8 mouse cellular contexts compared by ENCODE assay signal in the genomic region with DNA sequence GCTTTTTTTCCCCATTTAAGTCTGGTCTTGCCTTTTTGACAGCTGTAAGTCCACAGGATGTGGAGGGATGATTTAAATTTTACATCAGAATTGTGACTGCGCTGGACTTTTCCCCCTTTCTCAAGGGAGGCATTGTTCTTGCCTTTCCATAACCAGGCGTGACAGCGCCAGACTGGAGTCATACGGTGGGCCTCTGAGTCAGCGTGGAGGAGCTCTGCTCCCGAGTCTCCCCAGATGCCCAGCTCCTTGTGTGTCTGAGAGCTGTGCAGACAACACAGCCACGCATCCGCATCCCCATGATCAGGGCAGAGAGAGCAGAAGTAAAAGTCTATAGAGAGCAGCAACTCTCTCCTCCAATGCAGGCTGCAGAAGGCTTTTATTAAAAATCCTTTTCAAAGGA.
DNase-seq lines count a peak whose midpoint lies in the region; ATAC-seq lines count a peak whose summit lies in the region.

No protein-coding gene starts in this region.

- peaks cover 33% of the 10 kb centered on the region for H3K4me1 ChIP-seq in embryonic facial prominence, embryonic 12.5 days
- peaks cover 32% of the 10 kb centered on the region for H3K4me1 ChIP-seq in midbrain, embryonic 11.5 days (ENCODE audit: control insufficient read depth, insufficient read depth, low read length)

- peak overlapping the region; percentile 12; the same call in 1 of the 2 replicates for H3K9ac ChIP-seq in embryonic facial prominence, embryonic 12.5 days
- peak overlapping the region; percentile 33; the same call in 1 of the 2 replicates for H3K9ac ChIP-seq in midbrain, embryonic 11.5 days (ENCODE audit: low read length)

- H3K9me3 ChIP-seq in embryonic facial prominence, embryonic 12.5 days: no peaks in the 10 kb centered on the region
- H3K9me3 ChIP-seq in midbrain, embryonic 11.5 days (ENCODE audit: control insufficient read depth, low read length): no peaks in the 10 kb centered on the region

- no peaks in the 10 kb centered on the region for H3K27me3 ChIP-seq in embryonic facial prominence, embryonic 12.5 days
- no peaks in the 10 kb centered on the region for H3K27me3 ChIP-seq in midbrain, embryonic 11.5 days (ENCODE audit: control insufficient read depth, insufficient read depth, low read length)

- DNase-seq in layer of hippocampus, adult 18-20 months (ENCODE audit: low spot score in 2 of 2): peak; percentile 13 to 30
- no peak for DNase-seq in layer of hippocampus, adult 11-12 months (ENCODE audit: low spot score)
- peak; percentile 11 for DNase-seq in heart, postnatal 25 days (ENCODE audit: low spot score)
- peak; percentile 93 for DNase-seq in midbrain, embryonic 11.5 days (ENCODE audit: low spot score, missing footprints)
- DNase-seq in urinary bladder, postnatal 14 days (ENCODE audit: low spot score): no peak
- no peak for DNase-seq in lung, postnatal 25 days (ENCODE audit: low spot score)

- intact Hi-C loops in heart, postnatal 25 days (cut with DNase I): no loop called here

- no peak overlapping the region for H3K4me3 ChIP-seq in embryonic facial prominence, embryonic 12.5 days
- H3K4me3 ChIP-seq in midbrain, embryonic 11.5 days (ENCODE audit: low read depth, low read length): no peak overlapping the region

- H3K27ac ChIP-seq in embryonic facial prominence, embryonic 12.5 days: peak overlapping the region; percentile 73
- peak overlapping the region; percentile 60 for H3K27ac ChIP-seq in midbrain, embryonic 11.5 days (ENCODE audit: low read depth, low read length)

- peak overlapping the region; percentile 36 for H3K4me2 ChIP-seq in embryonic facial prominence, embryonic 12.5 days (replicated peaks)
- H3K4me2 ChIP-seq in midbrain, embryonic 11.5 days: peak overlapping the region; percentile 8; the same call in 1 of the 2 replicates

- 6% methylated on average over 8 of the region's 8 CpGs for WGBS in embryonic facial prominence, embryonic 12.5 days
- WGBS in midbrain, embryonic 11.5 days: 4% methylated on average over 8 of the region's 8 CpGs

- peak; percentile 69; the same call in 1 of the 2 replicates for ATAC-seq in embryonic facial prominence, embryonic 12.5 days (ENCODE audit: insufficient number of reproducible peaks, insufficient read depth, low FRiP score, low TSS enrichment)
- peak; percentile 88 for ATAC-seq in midbrain, embryonic 11.5 days (ENCODE audit: low FRiP score)
- ATAC-seq in inflammation-experienced regulatory T-cells, adult 6 months: no peak

- H3K36me3 ChIP-seq in embryonic facial prominence, embryonic 12.5 days: no peaks in the 10 kb centered on the region
- H3K36me3 ChIP-seq in midbrain, embryonic 11.5 days (ENCODE audit: control insufficient read depth, insufficient read depth, low read length): no peaks in the 10 kb centered on the region

Comparison
In these comparisons a context has a peak if more than half of its experiments do, and no peak if none do; other contexts are left out.
1. DNase-seq: peak in layer of hippocampus, adult 18-20 months (2 of 2), heart, postnatal 25 days (single experiment) and midbrain, embryonic 11.5 days (single experiment); none in layer of hippocampus, adult 11-12 months (single experiment), urinary bladder, postnatal 14 days (single experiment) and lung, postnatal 25 days (single experiment).